Mouse (Mus musculus) ES-Bruce4 (cell line): Measurements from ENCODE around the gene Adam17. TPM values are rescaled to one million over a fixed set of nuclear protein-coding genes. Genes with fewer than 3 reads are reported as not detected.
"Not testable (repeated sequence)": the region's sequence is repeated elsewhere in the genome, so short reads cannot be mapped to it uniquely, and the experiment has no call there.

Experiments
- H3K27ac ChIP-seq: 2 replicates; pipeline ENCODE4 v1.5.1; 2012; ENCODE audit warnings: low read length, inconsistent platforms; ENCODE audit not compliant: insufficient read depth
- H3K27me3 ChIP-seq: 2 replicates; pipeline ENCODE4 v1.6.1; 2012; ENCODE audit warnings: mild to moderate bottlenecking, low read length, inconsistent platforms; ENCODE audit not compliant: control insufficient read depth, poor library complexity, insufficient read depth, severe bottlenecking
- H3K36me3 ChIP-seq: 2 replicates; pipeline ENCODE4 v1.6.1; 2012; ENCODE audit warnings: inconsistent platforms, mild to moderate bottlenecking, low read length, moderate library complexity; ENCODE audit not compliant: control insufficient read depth, poor library complexity, insufficient read depth, severe bottlenecking
- H3K4me1 ChIP-seq: one replicate; pipeline ENCODE4 v1.8.1; 2011; ENCODE audit warnings: low read length; ENCODE audit not compliant: control insufficient read depth, insufficient read depth
- H3K4me3 ChIP-seq: 2 replicates; pipeline ENCODE4 v1.5.1; 2011; ENCODE audit warnings: low read depth, mild to moderate bottlenecking, low read length
- H3K9ac ChIP-seq: 2 replicates; pipeline ENCODE4 v1.6.1; 2012; ENCODE audit warnings: low read depth, mild to moderate bottlenecking, inconsistent platforms; ENCODE audit not compliant: poor library complexity, severe bottlenecking
- H3K9me3 ChIP-seq: replicated peaks from 2 replicates; pipeline ENCODE4 v1.6.1; 2012; ENCODE audit warnings: mild to moderate bottlenecking, low read length, inconsistent platforms; ENCODE audit not compliant: control insufficient read depth, poor library complexity, insufficient read depth, severe bottlenecking
- CTCF ChIP-seq: IDR thresholded peaks from one replicate; pipeline ENCODE4 v1.8.1; 2011; ENCODE audit warnings: low read depth, low read length
- EP300 ChIP-seq: IDR thresholded peaks from 2 replicates; pipeline ENCODE4 v1.6.1; 2011; ENCODE audit warnings: low read depth, low read length; ENCODE audit not compliant: insufficient read depth
- POLR2A ChIP-seq: IDR thresholded peaks from one replicate; pipeline ENCODE4 v1.8.1; 2011; ENCODE audit warnings: low read length; ENCODE audit not compliant: insufficient read depth
- polyA plus RNA-seq: library from polyadenylated mRNA; stranded (reverse); fragments of >200 nt; gene quantifications from 2 replicates; pipeline ENCODE4 v1.2.4, GENCODE M21; 2011; ENCODE audit warnings: low read depth; ENCODE audit not compliant: missing spikeins, insufficient read depth, insufficient read length

The Adam17 gene
- polyA plus RNA-seq, 1 experiment = 36.4 TPM

DNA sequence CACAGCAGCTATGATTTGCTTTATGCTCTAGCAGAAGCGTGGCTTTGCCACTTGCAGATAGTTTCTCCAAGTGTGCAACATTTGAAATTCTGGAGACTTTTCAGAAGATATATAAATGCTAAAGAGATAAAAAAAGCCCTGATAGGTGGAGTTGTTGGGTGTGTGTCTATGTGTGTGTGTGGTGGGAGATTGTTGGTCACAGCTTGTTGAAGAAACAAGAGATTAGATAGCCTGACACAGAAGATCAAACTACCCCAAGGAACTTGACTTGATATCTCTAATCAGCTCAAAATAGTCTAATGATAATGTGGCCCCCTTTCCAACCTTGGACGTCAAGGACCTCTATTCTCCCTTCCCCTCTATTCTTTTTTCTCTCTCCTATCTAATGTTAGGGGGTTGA is 37.2 kb upstream of the Adam17 start:
- peaks cover 79% of the 10 kb centered on the region for H3K36me3 ChIP-seq
- no peak overlapping the region for H3K9ac ChIP-seq
- H3K27ac ChIP-seq = no peak overlapping the region
- no peaks in the 10 kb centered on the region for H3K4me1 ChIP-seq
- TF ChIP-seq POLR2A (no peak), EP300 (no peak), CTCF (no peak)
- no peaks in the 10 kb centered on the region for H3K27me3 ChIP-seq
- H3K4me3 ChIP-seq = no peak overlapping the region
- H3K9me3 ChIP-seq = no peaks in the 10 kb centered on the region

DNA sequence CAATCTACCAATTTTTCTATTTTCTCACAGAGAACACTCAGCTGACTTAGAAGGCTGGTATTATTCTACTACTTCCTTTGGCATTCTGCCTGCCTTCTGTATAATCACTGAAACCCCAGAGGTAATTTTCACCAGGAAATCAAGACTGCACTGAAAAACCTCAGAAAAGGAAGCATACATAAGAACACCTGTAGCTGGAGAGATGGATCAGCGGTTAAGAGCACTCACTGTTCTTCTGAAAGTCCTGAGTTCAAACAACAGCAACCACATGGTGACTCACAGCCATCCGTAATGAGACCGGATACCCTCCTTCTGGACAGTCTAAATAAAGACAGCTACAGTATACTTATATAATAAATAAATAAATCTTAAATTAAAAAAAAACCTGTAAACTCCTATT is 36.2 kb upstream of the Adam17 start:
- no peaks in the 10 kb centered on the region for H3K4me1 ChIP-seq
- no peaks in the 10 kb centered on the region for H3K27me3 ChIP-seq
- no peak overlapping the region for H3K4me3 ChIP-seq
- no peak overlapping the region for H3K9ac ChIP-seq
- no peak for TF ChIP-seq POLR2A
- TF ChIP-seq EP300 = no peak
- no peak for TF ChIP-seq CTCF
- H3K36me3 ChIP-seq = peaks cover 70% of the 10 kb centered on the region
- H3K27ac ChIP-seq = no peak overlapping the region
- no peaks in the 10 kb centered on the region for H3K9me3 ChIP-seq

DNA sequence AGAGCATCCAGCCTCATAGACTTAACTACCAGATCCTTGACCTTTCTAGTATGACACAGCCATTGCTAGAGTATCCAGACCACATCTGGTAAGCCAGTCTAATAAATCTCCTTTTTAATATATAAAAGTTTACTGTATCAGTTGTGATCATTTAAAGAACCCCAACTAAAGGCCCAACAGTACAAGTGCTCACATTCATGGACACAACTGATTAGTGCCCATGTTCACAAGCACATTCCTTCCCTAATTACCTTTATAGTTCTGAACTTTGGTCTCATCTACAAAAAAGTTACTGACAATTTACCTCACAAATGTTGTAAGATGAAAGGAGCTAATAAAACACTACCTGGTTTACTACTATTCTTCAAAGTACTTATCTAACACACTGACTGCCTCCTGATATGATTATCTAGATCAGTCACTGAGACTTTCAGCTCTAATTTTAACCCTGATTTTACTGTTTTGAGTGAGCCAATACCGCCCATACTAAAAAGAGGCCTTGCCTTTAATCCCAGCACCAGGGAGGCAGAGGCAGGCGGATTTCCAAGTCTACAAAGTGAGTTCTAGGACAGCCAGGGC is 35.4 kb upstream of the Adam17 start:
- Histone ChIP-seq H3K9me3 (no peaks in the 10 kb centered on the region), H3K4me1 (no peaks in the 10 kb centered on the region), H3K36me3 (peaks cover 66% of the 10 kb centered on the region), H3K9ac (no peak overlapping the region), H3K27me3 (no peaks in the 10 kb centered on the region), H3K4me3 (no peak overlapping the region), H3K27ac (no peak overlapping the region)
- TF ChIP-seq CTCF (no peak), POLR2A (no peak), EP300 (no peak)

DNA sequence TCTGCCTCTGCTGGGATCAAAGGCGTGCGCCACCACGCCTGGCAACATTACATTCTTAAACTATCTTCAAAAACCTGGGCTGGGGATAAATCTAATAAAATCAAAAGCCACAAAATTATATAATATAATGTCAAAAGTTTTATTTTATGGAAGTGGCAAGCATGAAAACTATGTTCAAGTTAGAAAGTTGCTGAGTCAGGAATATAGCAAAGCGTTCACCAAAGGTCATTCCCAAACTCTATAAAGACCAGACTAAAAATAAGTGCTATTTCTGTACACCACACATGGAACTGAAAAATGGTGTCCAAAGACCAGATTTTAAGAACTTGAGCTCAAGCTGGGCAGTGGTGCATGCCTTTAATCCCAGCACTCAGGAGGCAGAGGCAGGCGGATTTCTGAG is 29.3 kb upstream of the Adam17 start:
- no peak overlapping the region for H3K27ac ChIP-seq
- H3K27me3 ChIP-seq = no peaks in the 10 kb centered on the region
- H3K4me1 ChIP-seq = no peaks in the 10 kb centered on the region
- H3K9me3 ChIP-seq = no peaks in the 10 kb centered on the region
- peaks cover 57% of the 10 kb centered on the region for H3K36me3 ChIP-seq
- no peak for TF ChIP-seq CTCF
- TF ChIP-seq EP300 = no peak
- TF ChIP-seq POLR2A = no peak
- H3K9ac ChIP-seq = no peak overlapping the region
- no peak overlapping the region for H3K4me3 ChIP-seq

GRCm38 (mm10) chr12:21386201-21386600 is 12.8 kb upstream of the Adam17 start:
- no peak for TF ChIP-seq EP300
- TF ChIP-seq CTCF = no peak
- no peak for TF ChIP-seq POLR2A
- peaks cover 29% of the 10 kb centered on the region for H3K36me3 ChIP-seq
- no peaks in the 10 kb centered on the region for H3K27me3 ChIP-seq
- no peak overlapping the region for H3K4me3 ChIP-seq
- no peak overlapping the region for H3K27ac ChIP-seq
- H3K4me1 ChIP-seq = no peaks in the 10 kb centered on the region
- no peak overlapping the region for H3K9ac ChIP-seq
- no peaks in the 10 kb centered on the region for H3K9me3 ChIP-seq

- H3K4me1 ChIP-seq, H3K36me3 ChIP-seq, H3K9ac ChIP-seq, H3K27ac ChIP-seq, H3K9me3 ChIP-seq, H3K4me3 ChIP-seq, H3K27me3 ChIP-seq: not testable (repeated sequence)
Observed at GRCm38 (mm10) chr12:21378765-21379346, 5.4 kb upstream of the Adam17 start.
